Mouse (Mus musculus) embryo, embryonic 11.5 days (tissue): ENCODE data around the gene Spns1.
"Not testable (repeated sequence)": the region's sequence is repeated elsewhere in the genome, so short reads cannot be mapped to it uniquely, and the experiment has no call there.

Source experiments
- DNase-seq: peaks from one replicate; pipeline ENCODE4 v3.0.0-alpha.2; 2012; ENCODE audit warnings: low read depth, low spot score

Gene Spns1

GRCm38 (mm10) chr7:126339521-126339971, 37.7 kb downstream of the Spns1 start:
- DNase-seq = no peak

DNA sequence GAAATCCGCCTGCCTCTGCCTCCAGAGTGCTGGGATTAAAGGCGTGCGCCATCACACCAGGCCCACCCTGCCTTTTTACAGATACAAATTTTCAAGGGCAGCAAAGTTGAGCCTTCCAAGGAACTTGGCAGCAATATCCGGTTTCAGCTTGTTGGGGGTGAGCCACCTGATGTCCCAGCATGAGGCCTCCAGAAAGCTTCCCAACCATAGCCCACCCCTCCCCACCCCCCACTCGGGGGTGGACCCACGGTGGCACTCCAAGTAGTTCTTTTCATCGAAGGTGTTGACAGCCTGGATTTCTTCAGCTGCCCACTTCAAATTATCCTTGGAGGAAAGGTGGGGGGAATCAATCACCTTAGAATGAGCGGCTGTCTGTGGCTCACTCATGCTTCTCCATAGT, 38.3 kb downstream of the Spns1 start:
- no peak for DNase-seq

- DNase-seq = no peak
Measured at GRCm38 (mm10) chr7:126335556-126335955, 41.7 kb downstream of the Spns1 start.

GRCm38 (mm10) chr7:126332691-126333090, 44.6 kb downstream of the Spns1 start:
- DNase-seq = no peak

DNA sequence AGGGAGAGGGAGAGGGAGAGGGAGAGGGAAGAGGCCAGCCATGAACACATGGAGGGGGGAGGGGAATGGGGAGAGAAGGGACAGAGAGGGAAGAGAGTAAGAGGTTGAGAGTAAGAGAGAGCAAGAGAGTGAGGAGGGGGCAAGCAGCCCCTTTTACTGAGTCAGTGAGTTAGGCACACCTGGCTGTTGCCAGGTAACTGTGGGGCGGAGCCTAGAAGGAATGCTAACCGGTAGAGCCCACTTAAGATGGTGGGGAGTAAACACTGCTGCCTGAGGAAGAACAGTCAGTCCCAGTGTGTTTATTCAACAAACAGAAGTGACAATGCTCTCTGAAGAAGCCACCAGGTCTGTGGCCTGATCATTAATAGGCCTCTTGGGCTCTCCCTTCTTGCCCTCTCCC, 46.6 kb downstream of the Spns1 start:
- no peak for DNase-seq

GRCm38 (mm10) chr7:126329907-126330645, 47.2 kb downstream of the Spns1 start:
- DNase-seq = no peak

GRCm38 (mm10) chr7:126328848-126329247, 48.4 kb downstream of the Spns1 start:
- DNase-seq = not testable (repeated sequence)

- not testable (repeated sequence) for DNase-seq
Measured at GRCm38 (mm10) chr7:126325576-126326273, 51.5 kb downstream of the Spns1 start.

- no peak for DNase-seq
Measured at GRCm38 (mm10) chr7:126324791-126325190, 52.5 kb downstream of the Spns1 start.

DNA sequence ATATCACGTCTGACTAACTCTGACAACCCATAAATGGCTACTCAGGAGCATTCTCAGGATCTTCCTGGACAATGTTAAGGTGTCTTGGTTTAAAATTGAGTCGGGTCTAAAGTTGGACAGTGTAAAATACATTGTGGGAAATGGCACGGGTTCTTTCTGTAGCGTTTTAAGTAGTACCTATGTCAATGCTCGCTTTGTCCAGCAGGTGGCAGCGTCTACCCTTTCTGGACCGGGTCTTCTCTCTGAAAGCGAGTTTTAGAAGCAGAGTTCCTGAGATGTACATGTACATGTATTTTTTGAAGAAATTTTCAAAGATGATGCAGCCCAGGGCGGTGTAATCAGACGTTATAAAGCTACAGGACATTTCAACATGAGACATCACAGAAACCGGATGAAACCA, 53.5 kb downstream of the Spns1 start:
- peak; percentile 75 for DNase-seq
